Mouse (Mus musculus) MEL (cell line): Measurements from ENCODE around the gene Vps35l. TPM values are rescaled to one million over a fixed set of nuclear protein-coding genes. Genes with fewer than 3 reads are reported as not detected.
A peak's percentile ranks its signal among the peaks of the same experiment; 100 is the strongest.

ENCODE experiments used
- DNase-seq: peaks from one replicate; pipeline ENCODE4 v3.0.0; 2011; ENCODE audit warnings: low read depth, low spot score
- H3K27ac ChIP-seq: 2 replicates; pipeline ENCODE4 v1.5.1; 2012; ENCODE audit warnings: low read depth, mild to moderate bottlenecking, control low read depth, low read length, moderate library complexity; ENCODE audit not compliant: control insufficient read depth
- H3K27me3 ChIP-seq, 2 experiments: fragments of 150-350 bp in 1 of 2; sonication (generic) in 1 of 2; 2 replicates each; pipeline ENCODE4 v1.6.1; 2012; ENCODE audit warnings: low read length in 2 of 2, mild to moderate bottlenecking in 2 of 2, improper control_type of control experiment in 1 of 2, moderate library complexity in 1 of 2; ENCODE audit not compliant: insufficient read depth in 2 of 2, control insufficient read depth in 1 of 2
- H3K36me3 ChIP-seq, 2 experiments: 2 replicates each; pipeline ENCODE4 v1.6.1; 2012 to 2014; ENCODE audit warnings: low read length in 2 of 2, improper control_type of control experiment in 1 of 2, inconsistent platforms in 1 of 2, mild to moderate bottlenecking in 1 of 2; ENCODE audit not compliant: insufficient read depth in 2 of 2, control insufficient read depth in 1 of 2
- H3K4me1 ChIP-seq, 2 experiments: fragments of 150-350 bp in 1 of 2; sonication (generic) in 1 of 2; 2 replicates each; pipeline ENCODE4 v1.6.1; 2012; ENCODE audit warnings: low read length in 2 of 2, improper control_type of control experiment in 1 of 2, mild to moderate bottlenecking in 1 of 2; ENCODE audit not compliant: insufficient read depth in 2 of 2, control insufficient read depth in 1 of 2
- H3K4me3 ChIP-seq, 2 experiments: fragments of 150-350 bp in 1 of 2; sonication (generic) in 1 of 2; 2 replicates each; pipeline ENCODE4 v1.5.1; 2012; ENCODE audit warnings: low read depth in 2 of 2, low read length in 2 of 2, mild to moderate bottlenecking in 2 of 2, moderate library complexity in 2 of 2, control low read depth in 1 of 2, improper control_type of control experiment in 1 of 2; ENCODE audit not compliant: control insufficient read depth in 1 of 2, insufficient read depth in 1 of 2
- H3K79me2 ChIP-seq: 2 replicates; pipeline ENCODE4 v1.6.1; 2012; ENCODE audit warnings: mild to moderate bottlenecking, low read length, moderate library complexity; ENCODE audit not compliant: control insufficient read depth, poor library complexity, insufficient read depth
- H3K9ac ChIP-seq: 2 replicates; pipeline ENCODE4 v1.6.1; 2012; ENCODE audit warnings: low read depth, mild to moderate bottlenecking, control low read depth, low read length, moderate library complexity; ENCODE audit not compliant: control insufficient read depth, poor library complexity, severe bottlenecking
- H3K9me3 ChIP-seq: fragments of 150-350 bp; sonication (generic); replicated peaks from 2 replicates; pipeline ENCODE4 v1.6.1; 2012; ENCODE audit warnings: mild to moderate bottlenecking, low read length, improper control_type of control experiment, moderate library complexity; ENCODE audit not compliant: insufficient read depth
- BHLHE40 ChIP-seq: IDR thresholded peaks from 2 replicates; pipeline ENCODE4 v1.6.1; 2012; ENCODE audit warnings: low read depth, mild to moderate bottlenecking, inconsistent platforms, low read length, improper control_type of control experiment, borderline replicate concordance
- CHD2 ChIP-seq: IDR thresholded peaks from 2 replicates; pipeline ENCODE4 v1.6.1; 2011; ENCODE audit warnings: low read length, improper control_type of control experiment
- CTCF ChIP-seq, 3 experiments: IDR thresholded peaks in 2 of 3; conservative IDR thresholded peaks in 1 of 3; 2 replicates each; pipeline ENCODE4 v1.5.1; 2011 to 2012; ENCODE audit warnings: low read length in 3 of 3, low read depth in 2 of 3, mild to moderate bottlenecking in 2 of 3, improper control_type of control experiment in 1 of 3, inconsistent platforms in 1 of 3, mixed read lengths in 1 of 3, moderate library complexity in 1 of 3; ENCODE audit not compliant: control insufficient read depth in 1 of 3, insufficient read depth in 1 of 3, poor library complexity in 1 of 3, severe bottlenecking in 1 of 3
- ETS1 ChIP-seq: IDR thresholded peaks from 2 replicates; pipeline ENCODE4 v1.6.1; 2012; ENCODE audit warnings: low read depth, mild to moderate bottlenecking, inconsistent platforms, low read length, improper control_type of control experiment, moderate library complexity
- GABPA ChIP-seq: IDR thresholded peaks from 2 replicates; pipeline ENCODE4 v1.6.1; 2012; ENCODE audit warnings: low read depth, mild to moderate bottlenecking, inconsistent platforms, low read length, improper control_type of control experiment, moderate library complexity
- GATA1 ChIP-seq: IDR thresholded peaks from 2 replicates; pipeline ENCODE4 v1.6.1; 2011; ENCODE audit warnings: low read depth, low read length, improper control_type of control experiment
- MEF2A ChIP-seq: IDR thresholded peaks from 2 replicates; pipeline ENCODE4 v1.6.1; 2014; ENCODE audit warnings: low read depth, mild to moderate bottlenecking, inconsistent platforms, low read length, improper control_type of control experiment; ENCODE audit not compliant: poor library complexity, insufficient replicate concordance, severe bottlenecking; ENCODE audit errors: extremely low read depth
- NELFE ChIP-seq: IDR thresholded peaks from 2 replicates; pipeline ENCODE4 v1.6.1; 2011; ENCODE audit warnings: low read depth, low read length, improper control_type of control experiment
- POLR2A ChIP-seq, 2 experiments: IDR thresholded peaks; 2 replicates each; pipeline ENCODE4 v1.6.1; 2011 to 2012; ENCODE audit warnings: low read length in 2 of 2, mild to moderate bottlenecking in 2 of 2, control low read depth in 1 of 2, improper control_type of control experiment in 1 of 2, low read depth in 1 of 2, moderate library complexity in 1 of 2; ENCODE audit not compliant: control insufficient read depth in 1 of 2, insufficient read depth in 1 of 2, poor library complexity in 1 of 2
- POLR2AphosphoS2 ChIP-seq: IDR thresholded peaks from 2 replicates; pipeline ENCODE4 v1.6.1; 2011; ENCODE audit warnings: low read length, improper control_type of control experiment
- RAD21 ChIP-seq: IDR thresholded peaks from 2 replicates; pipeline ENCODE4 v1.6.1; 2011; ENCODE audit warnings: mild to moderate bottlenecking, low read depth, low read length, improper control_type of control experiment
- RCOR1 ChIP-seq: IDR thresholded peaks from 2 replicates; pipeline ENCODE4 v1.6.1; 2012; ENCODE audit warnings: low read depth, mild to moderate bottlenecking, inconsistent platforms, low read length, improper control_type of control experiment
- SIN3A ChIP-seq: IDR thresholded peaks from 2 replicates; pipeline ENCODE4 v1.6.1; 2012; ENCODE audit warnings: low read length, improper control_type of control experiment, inconsistent platforms
- TBP ChIP-seq: IDR thresholded peaks from 2 replicates; pipeline ENCODE4 v1.8.0; 2011; ENCODE audit warnings: low read depth, low read length, improper control_type of control experiment
- USF1 ChIP-seq: IDR thresholded peaks from 2 replicates; pipeline ENCODE4 v1.6.1; 2014; ENCODE audit warnings: low read depth, mild to moderate bottlenecking, inconsistent platforms, low read length, improper control_type of control experiment, moderate library complexity
- ZC3H11A ChIP-seq: IDR thresholded peaks from 2 replicates; pipeline ENCODE4 v1.6.1; 2012; ENCODE audit warnings: low read depth, mild to moderate bottlenecking, inconsistent platforms, low read length, improper control_type of control experiment
- ZKSCAN1 ChIP-seq: IDR thresholded peaks from 2 replicates; pipeline ENCODE4 v1.6.1; 2012; ENCODE audit warnings: low read depth, mild to moderate bottlenecking, inconsistent platforms, low read length, improper control_type of control experiment, moderate library complexity
- ZMIZ1 ChIP-seq: IDR thresholded peaks from 2 replicates; pipeline ENCODE4 v1.6.1; 2012; ENCODE audit warnings: low read depth, mild to moderate bottlenecking, inconsistent platforms, low read length, improper control_type of control experiment, moderate library complexity
- ZNF384 ChIP-seq: IDR thresholded peaks from 2 replicates; pipeline ENCODE4 v1.6.1; 2012; ENCODE audit warnings: low read depth, mild to moderate bottlenecking, inconsistent platforms, low read length, improper control_type of control experiment
- polyA plus RNA-seq, 2 experiments: library from polyadenylated mRNA; stranded (reverse) in 1 of 2; unstranded in 1 of 2; fragments of >175 nt in 1 of 2; fragments of >200 nt in 1 of 2; gene quantifications; 2 replicates each; pipeline versions ENCODE4 v1.2.1 to v1.2.4; 2012; ENCODE audit warnings: low replicate concordance in 2 of 2, low read depth in 1 of 2; ENCODE audit not compliant: insufficient read length in 2 of 2, insufficient read depth in 1 of 2, missing spikeins in 1 of 2
- total RNA-seq: library from RNA; depleted of rRNA; stranded (reverse); fragments of 300-350 nt; gene quantifications from 2 replicates; pipeline ENCODE4 v1.2.3, GENCODE M21; 2012

The Vps35l gene
- total and polyA plus RNA-seq, 3 experiments, result 37.6 to 87.4 TPM; not detected in 1

GRCm38 (mm10) chr7:118728846-118729587 lies 11.0 kb upstream of the Vps35l start:
- peaks cover 0 to 2% of the 10 kb centered on the region in 2 experiments; a peak in 1 of 4 replicates for H3K36me3 ChIP-seq
- H3K4me3 ChIP-seq, result no peak overlapping the region
- no peak overlapping the region for H3K9ac ChIP-seq
- H3K4me1 ChIP-seq, result no peaks in the 10 kb centered on the region
- H3K79me2 ChIP-seq, result no peaks in the 10 kb centered on the region
- no peaks in the 10 kb centered on the region for H3K9me3 ChIP-seq
- peak; percentile 19 for DNase-seq
- H3K27me3 ChIP-seq, result no peaks in the 10 kb centered on the region
- H3K27ac ChIP-seq, result no peak overlapping the region
- no peak for TF ChIP-seq POLR2AphosphoS2
- TF ChIP-seq GABPA, result no peak
- no peak for TF ChIP-seq BHLHE40

DNA sequence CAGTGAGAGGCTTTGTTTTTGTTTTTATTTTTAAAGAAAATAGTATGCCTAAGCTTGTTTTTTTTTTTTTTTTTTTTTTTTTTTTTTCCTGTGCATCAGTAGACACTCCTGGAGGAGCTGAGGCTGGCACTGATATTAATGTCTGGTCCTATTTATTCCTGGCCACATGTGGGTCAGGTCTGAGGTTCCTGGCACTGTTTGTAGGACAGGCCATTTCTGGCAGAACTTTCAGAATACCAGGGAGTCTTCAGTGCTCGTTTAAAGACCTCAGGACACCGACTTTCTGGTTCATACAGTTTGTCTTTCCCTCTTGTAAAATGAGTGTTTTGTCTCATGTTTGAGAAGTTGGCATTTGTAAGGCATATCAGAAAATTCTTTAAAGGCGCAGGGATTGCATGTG lies 8.2 kb upstream of the Vps35l start:
- Histone ChIP-seq H3K9ac (no peak overlapping the region), H3K27me3 (no peaks in the 10 kb centered on the region), H3K4me1 (no peaks in the 10 kb centered on the region), H3K9me3 (no peaks in the 10 kb centered on the region), H3K4me3 (no peak overlapping the region), H3K36me3 (peaks cover 0 to 2% of the 10 kb centered on the region in 2 experiments; a peak in 2 of 4 replicates), H3K79me2 (no peaks in the 10 kb centered on the region), H3K27ac (no peak overlapping the region)
- TF ChIP-seq ZMIZ1, result no peak
- no peak for TF ChIP-seq GATA1
- no peak for TF ChIP-seq USF1
- TF ChIP-seq RAD21, result no peak
- no peak for TF ChIP-seq NELFE
- 0 out of 2 replicates have a peak, but pooled peaks have one; percentile 38 for TF ChIP-seq ZNF384
- DNase-seq, result no peak

DNA sequence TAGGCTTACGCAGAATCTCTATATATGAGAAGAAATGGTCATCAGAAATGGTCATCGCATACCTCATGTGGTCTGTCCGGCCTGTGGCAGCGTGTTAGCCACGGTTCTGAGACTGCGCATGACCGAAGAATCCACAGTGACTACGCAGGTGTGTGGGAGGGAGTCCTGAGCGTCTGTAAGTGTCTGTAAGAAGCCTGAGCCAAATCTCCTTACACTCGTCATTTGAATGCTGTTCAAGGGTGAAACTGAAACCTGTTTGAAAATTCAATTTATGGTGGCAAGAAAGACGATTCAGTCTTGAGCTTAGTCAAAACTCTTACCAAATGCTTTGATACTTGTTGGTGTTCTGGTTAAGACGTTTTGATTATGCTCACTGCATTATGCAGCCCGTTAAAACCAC lies 6.8 kb upstream of the Vps35l start:
- TF ChIP-seq ZC3H11A (no peak), BHLHE40 (no peak), ZKSCAN1 (no peak), ZMIZ1 (no peak), CTCF (IDR thresholded peaks at IDR 0.05 in 2 of 3, conservative IDR thresholded peaks at IDR 0.05 in 1 of 3; ENCODE audit: control insufficient read depth in 1 of 3, insufficient read depth in 1 of 3, low read depth in 2 of 3, low read length in 3 of 3, poor library complexity in 1 of 3, severe bottlenecking in 1 of 3) (no peak), CHD2 (no peak), ETS1 (no peak), POLR2AphosphoS2 (no peak), MEF2A (no peak), RAD21 (no peak), RCOR1 (no peak), TBP (no peak), SIN3A (no peak), POLR2A (IDR thresholded peaks at IDR 0.05; ENCODE audit: control insufficient read depth in 1 of 2, insufficient read depth in 1 of 2, low read depth in 1 of 2, low read length in 2 of 2, poor library complexity in 1 of 2) (no peak)
- no peaks in the 10 kb centered on the region for H3K27me3 ChIP-seq
- no peak overlapping the region for H3K9ac ChIP-seq
- no peak for DNase-seq
- H3K36me3 ChIP-seq, result peaks cover 0 to 2% of the 10 kb centered on the region in 2 experiments; a peak in 2 of 4 replicates
- no peaks in the 10 kb centered on the region for H3K4me1 ChIP-seq
- no peak overlapping the region for H3K27ac ChIP-seq
- H3K79me2 ChIP-seq, result no peaks in the 10 kb centered on the region
- H3K9me3 ChIP-seq, result no peaks in the 10 kb centered on the region
- no peak overlapping the region for H3K4me3 ChIP-seq
